Mouse (Mus musculus) liver, adult 2 months (tissue): Measurements from ENCODE around the gene Slc22a21.
A peak's percentile ranks its signal among the peaks of the same experiment; 100 is the strongest.
"Not testable (repeated sequence)": the region's sequence is repeated elsewhere in the genome, so short reads cannot be mapped to it uniquely, and the experiment has no call there.

Experiments
- CTCF ChIP-seq: fragments of 200-500 bp; IDR thresholded peaks from 2 replicates; pipeline ENCODE4 v1.5.1; 2011; ENCODE audit warnings: low read depth, low read length, control low read depth
- POLR2A ChIP-seq: fragments of 200-500 bp; IDR thresholded peaks from 2 replicates; pipeline ENCODE4 v1.6.1; 2011; ENCODE audit warnings: low read length, control low read depth; ENCODE audit not compliant: insufficient read depth; ENCODE audit errors: extremely low read depth

- peak; percentile 76 for TF ChIP-seq CTCF
- not testable (repeated sequence) for TF ChIP-seq POLR2A
Measured at GRCm38 (mm10) chr11:54002761-54003717, 22.9 kb upstream of the Slc22a21 start.
